Mouse (Mus musculus) ovary, adult 18-20 months (tissue): ENCODE measurements around the gene Trim75.
"Not testable (repeated sequence)": the region's sequence is repeated elsewhere in the genome, so short reads cannot be mapped to it uniquely, and the experiment has no call there.

Experiments
- DNase-seq: peaks from one replicate; pipeline ENCODE4 v3.0.0; 2022; ENCODE audit warnings: low spot score, mixed read lengths

Gene Trim75

GRCm38 (mm10) chr8:64987731-64988130 is at the start of gene Trim75:
Gene Trim75, minus strand, starts transcription at chr8:64987831.
- DNase-seq = no peak

- DNase-seq = peak; percentile 5
These were observed 49.5 kb upstream of the Trim75 start, which contains the start of gene Apela for GRCm38 (mm10) chr8:65037117-65037533. Gene Apela, minus strand, starts transcription at chr8:65037336.

- DNase-seq = no peak
These were observed 46.5 kb upstream of the Trim75 start for GRCm38 (mm10) chr8:65034136-65034535.

GRCm38 (mm10) chr8:65033056-65033455 is 45.4 kb upstream of the Trim75 start:
- DNase-seq = no peak

DNA sequence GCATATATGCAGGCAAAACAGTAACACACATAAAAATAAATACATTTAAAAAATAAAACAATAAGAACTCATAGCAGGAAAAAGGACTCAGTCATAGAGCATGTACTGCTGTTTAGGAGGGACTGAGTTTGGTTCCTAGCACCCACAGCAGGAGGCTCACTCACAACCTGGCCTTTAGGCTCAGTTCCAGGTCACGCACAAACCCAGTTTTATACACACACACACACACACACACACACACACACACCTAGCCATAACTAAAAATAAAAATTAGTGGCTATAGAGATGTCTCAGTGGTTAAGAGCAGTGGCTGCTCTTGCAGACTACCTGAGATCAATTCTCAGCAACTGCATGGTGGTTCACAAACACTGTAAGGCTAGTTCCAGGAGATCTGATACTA is 44.5 kb upstream of the Trim75 start:
- DNase-seq = no peak

DNA sequence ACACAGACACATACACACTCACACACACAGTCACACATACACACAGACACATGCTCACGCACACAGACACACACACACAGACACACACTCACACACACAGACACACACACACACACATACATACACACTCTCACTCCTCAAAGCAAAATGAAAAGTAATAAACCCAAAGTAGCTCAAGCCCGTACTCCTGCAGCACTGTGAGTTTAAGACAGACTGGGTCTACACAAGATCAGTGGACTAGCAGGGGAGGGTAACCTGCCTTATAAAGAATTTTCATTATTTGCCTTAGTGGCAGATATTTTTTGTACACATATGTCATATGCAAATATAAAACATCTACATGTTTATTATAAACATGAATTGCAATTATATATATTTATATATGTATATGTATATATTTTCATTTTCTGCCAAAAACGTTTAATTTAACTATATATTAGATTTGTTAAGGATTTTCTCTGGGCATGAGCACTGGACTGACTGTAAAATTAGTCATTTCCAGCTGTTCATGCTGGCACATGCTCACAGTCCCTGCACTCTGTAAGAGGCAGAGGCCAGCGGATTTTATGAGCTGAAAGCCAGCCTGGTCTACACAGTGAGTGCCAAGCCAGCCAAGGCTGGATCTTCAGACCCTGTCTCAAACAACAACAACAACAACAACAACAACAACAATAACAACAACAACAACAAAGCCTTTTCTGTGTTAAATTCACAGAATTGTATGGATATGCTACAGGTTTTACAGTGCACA is 43.3 kb upstream of the Trim75 start:
- no peak for DNase-seq

GRCm38 (mm10) chr8:65029776-65030175 is 42.1 kb upstream of the Trim75 start:
- no peak for DNase-seq

- no peak for DNase-seq
These were observed 41.5 kb upstream of the Trim75 start for GRCm38 (mm10) chr8:65028959-65029686.

DNA sequence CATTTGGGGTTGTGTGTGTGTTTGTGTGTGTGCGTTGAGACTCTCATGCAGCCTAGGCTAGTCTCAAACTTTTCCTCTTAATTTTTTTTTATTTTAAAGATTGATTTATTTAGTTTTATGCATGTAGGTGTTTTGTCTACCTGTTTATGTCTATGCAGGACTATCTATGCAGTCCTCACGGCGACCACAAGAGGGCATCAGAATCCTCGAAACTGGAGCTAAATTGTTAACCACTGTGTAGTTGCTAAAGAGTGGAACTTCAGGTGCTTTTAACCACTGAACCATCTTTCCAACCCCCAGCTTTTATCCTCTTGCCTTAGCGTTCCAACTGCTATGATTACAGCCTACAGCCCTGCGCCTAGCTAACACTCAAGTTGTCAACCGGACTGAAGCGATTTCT is 34.9 kb upstream of the Trim75 start:
- DNase-seq = no peak

DNA sequence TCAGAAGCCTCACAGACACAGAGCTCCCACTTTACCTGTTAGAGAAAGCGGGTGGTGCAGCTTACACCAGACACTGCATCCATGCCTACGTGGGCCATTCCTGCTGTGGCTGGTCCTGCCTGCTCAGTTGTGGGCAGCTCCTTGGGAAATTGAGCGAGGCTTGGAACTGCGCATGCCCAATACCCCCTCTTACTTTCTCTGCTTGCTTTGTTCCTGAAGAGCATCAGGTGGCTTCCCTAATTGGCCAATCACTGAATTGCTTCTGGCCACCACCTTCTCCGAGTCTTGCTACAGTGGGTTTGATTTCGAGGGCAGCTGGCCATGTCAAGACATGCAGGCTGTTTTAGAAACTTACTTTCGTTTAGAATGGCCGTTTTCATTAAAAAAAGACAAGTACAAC is 30.8 kb upstream of the Trim75 start, which contains the start of the genes Trim61 and Trim60:
Trim61 (minus strand) TSS at position 101 of the 400 bp plus-strand sequence.
Trim60 (minus strand) TSS at position 162 of the 400 bp plus-strand sequence.
- DNase-seq = no peak

DNA sequence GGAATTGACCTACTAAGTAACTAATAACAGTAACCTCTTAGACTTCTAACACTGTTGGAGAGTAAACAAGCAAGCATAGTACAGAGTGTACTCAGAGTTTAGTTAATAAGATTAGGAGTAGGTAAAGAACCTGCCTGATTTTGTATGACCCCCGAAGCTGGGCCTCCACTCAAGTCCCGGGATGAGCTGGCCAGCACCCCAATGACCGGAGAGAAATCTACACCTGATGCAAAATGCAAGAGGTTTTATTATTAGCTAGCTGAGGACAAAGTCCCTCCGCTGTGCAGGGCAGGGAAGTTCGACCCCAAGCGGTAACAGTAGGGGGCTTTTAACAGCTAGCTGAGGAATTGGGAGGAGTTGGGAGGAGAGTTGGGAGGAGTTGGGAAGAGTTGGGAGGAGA is 20.0 kb upstream of the Trim75 start:
- DNase-seq = not testable (repeated sequence)

GRCm38 (mm10) chr8:64998806-64999365 is 11.3 kb upstream of the Trim75 start:
- no peak for DNase-seq

GRCm38 (mm10) chr8:64983150-64983897 is 4.3 kb downstream of the Trim75 start:
- DNase-seq = no peak

- DNase-seq = no peak
These were observed 24.8 kb downstream of the Trim75 start for GRCm38 (mm10) chr8:64962836-64963235.

DNA sequence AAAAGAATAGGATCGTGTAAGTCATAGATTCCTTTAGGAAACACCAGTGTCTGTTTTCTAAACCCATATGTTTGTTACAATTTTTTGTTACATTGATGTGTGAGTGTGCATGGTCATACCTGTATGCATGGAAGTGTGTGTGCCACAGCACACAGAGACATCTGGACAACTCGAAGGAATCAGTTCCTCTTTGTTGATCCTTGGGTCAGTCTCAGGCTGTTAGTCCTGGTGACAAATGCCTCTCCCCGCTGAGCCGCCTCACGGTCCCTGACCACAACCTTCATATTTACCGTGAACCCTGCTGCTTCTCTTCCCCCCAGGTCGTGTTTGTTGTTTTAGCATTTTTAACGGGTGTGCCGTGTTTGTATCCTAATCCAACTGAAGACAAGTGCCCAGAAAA is 28.6 kb downstream of the Trim75 start:
- DNase-seq = no peak

DNA sequence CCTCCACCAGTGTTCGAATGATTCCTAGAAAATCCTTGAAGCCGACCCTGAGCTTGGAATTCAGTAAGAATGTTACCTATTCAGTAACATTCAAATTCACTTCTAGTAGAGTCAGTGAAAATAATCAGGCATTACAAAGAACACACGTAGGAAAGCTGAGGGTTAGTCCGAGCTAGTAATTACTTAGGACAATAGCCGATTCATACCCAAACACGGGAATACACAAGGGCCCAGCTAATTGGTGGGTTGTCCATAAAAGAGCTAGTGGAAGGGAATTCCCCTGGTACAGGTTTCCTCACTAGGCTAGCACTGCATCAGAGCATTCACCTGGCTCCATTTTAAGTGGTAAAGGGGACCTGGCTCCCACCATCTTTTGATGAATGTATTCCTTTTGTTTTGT is 35.5 kb downstream of the Trim75 start:
- DNase-seq = no peak

DNA sequence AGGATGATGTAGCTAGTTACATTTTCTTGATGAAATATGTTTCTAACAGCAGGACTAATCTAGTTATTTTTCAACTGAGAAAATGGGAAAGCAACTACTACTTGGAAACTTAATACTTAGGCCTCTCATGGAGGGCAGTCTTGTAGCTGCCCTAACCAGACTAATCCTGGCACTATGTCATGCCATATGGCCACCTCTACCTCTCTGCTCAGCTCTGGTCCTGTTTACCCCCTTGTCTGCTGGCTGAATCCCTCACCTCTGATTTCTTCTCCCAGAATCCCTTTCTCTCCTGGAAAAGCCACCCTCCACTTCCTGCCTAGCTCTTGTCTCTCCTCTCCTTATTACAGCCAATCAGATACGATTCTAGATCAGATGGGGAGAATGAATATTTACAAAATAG is 39.3 kb downstream of the Trim75 start:
- no peak for DNase-seq

- no peak for DNase-seq
These were observed 40.0 kb downstream of the Trim75 start for GRCm38 (mm10) chr8:64947698-64948034.

GRCm38 (mm10) chr8:64946820-64947697 is 40.6 kb downstream of the Trim75 start, which contains the start of gene Tmem192:
Gene Tmem192, plus strand, starts transcription at chr8:64947185.
- DNase-seq = peak; percentile 90

DNA sequence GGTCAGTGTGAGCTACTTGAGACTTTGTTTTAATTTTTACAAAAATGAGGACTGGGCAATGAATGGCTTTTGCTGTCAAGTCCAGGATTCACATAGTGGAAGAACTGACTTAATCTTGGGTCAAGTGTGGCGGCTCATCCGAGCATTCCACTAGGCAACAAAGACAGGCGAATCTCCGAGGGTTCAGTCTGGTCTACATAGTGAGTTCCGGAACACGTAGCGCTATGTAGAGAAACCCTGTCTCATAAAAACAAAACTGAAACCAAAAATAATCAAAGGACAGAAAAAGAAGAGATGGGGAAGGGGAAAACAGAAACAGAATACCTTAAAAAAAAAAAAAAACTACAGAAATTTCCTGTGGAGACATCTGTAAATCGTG is 41.2 kb downstream of the Trim75 start:
- DNase-seq = no peak

DNA sequence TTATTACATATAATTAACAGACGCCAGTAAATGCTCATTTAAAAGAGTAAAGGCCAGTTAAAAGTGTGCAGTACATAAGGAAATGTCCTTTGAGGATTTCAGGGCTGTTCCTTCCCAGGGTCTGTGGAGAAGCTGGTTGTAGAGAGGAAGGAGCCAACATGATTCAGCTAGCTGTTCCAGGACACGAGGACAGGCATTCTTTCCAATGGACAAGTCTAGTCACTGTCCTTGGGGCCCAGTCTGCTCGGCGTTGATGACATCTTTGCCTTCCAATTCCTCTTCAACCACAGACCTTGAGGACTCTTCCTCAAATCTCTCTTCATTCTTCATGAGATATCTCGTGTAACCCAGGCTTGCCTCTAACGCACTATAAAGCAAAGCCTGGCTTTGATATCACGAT is 42.0 kb downstream of the Trim75 start:
- DNase-seq = peak; percentile 27
